Mouse (Mus musculus) cortical plate, adult 2 months (tissue): Measurements from ENCODE around the gene Pde4dip.

ENCODE experiments used
- CTCF ChIP-seq: fragments of 200-500 bp; IDR thresholded peaks from 2 replicates; pipeline ENCODE4 v1.5.1; 2011; ENCODE audit warnings: mild to moderate bottlenecking, control low read depth, low read length; ENCODE audit not compliant: insufficient read depth; ENCODE audit errors: extremely low read depth
- POLR2A ChIP-seq: fragments of 200-500 bp; IDR thresholded peaks from 2 replicates; pipeline ENCODE4 v1.6.1; 2011; ENCODE audit warnings: mild to moderate bottlenecking, low read length, control low read depth; ENCODE audit not compliant: insufficient read depth; ENCODE audit errors: extremely low read depth

DNA sequence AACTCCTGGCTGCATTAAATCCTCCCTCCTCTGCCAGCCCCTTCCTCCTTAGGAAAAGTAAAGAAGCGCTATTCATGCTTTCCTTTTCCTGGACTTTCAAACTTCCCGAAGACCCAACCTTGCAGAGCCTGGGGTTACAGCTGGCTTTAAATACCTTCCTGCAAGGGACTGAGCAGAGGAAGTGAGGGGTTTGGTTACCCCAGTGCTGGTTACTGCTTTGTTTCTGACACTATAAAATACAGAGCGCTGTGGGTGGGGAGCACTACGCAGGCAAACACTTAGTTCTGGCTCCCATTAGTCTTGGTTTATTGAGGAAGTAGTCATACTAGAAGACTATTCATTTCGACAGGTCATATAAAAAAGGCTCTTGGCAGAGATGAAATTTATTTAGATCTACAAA lies 128.7 kb downstream of the Pde4dip start:
- TF ChIP-seq CTCF (no peak), POLR2A (no peak)
